Mouse (Mus musculus) MEL (cell line): ENCODE data around the gene Large2. TPM values are rescaled to one million over a fixed set of nuclear protein-coding genes. Genes with fewer than 3 reads are reported as not detected.

Experiments
- DNase-seq: peaks from one replicate; pipeline ENCODE4 v3.0.0; 2011; ENCODE audit warnings: low read depth, low spot score
- H3K27ac ChIP-seq: 2 replicates; pipeline ENCODE4 v1.5.1; 2012; ENCODE audit warnings: low read depth, mild to moderate bottlenecking, control low read depth, low read length, moderate library complexity; ENCODE audit not compliant: control insufficient read depth
- H3K27me3 ChIP-seq, 2 experiments: fragments of 150-350 bp in 1 of 2; sonication (generic) in 1 of 2; 2 replicates each; pipeline ENCODE4 v1.6.1; 2012; ENCODE audit warnings: low read length in 2 of 2, mild to moderate bottlenecking in 2 of 2, improper control_type of control experiment in 1 of 2, moderate library complexity in 1 of 2; ENCODE audit not compliant: insufficient read depth in 2 of 2, control insufficient read depth in 1 of 2
- H3K36me3 ChIP-seq, 2 experiments: 2 replicates each; pipeline ENCODE4 v1.6.1; 2012 to 2014; ENCODE audit warnings: low read length in 2 of 2, improper control_type of control experiment in 1 of 2, inconsistent platforms in 1 of 2, mild to moderate bottlenecking in 1 of 2; ENCODE audit not compliant: insufficient read depth in 2 of 2, control insufficient read depth in 1 of 2
- H3K4me1 ChIP-seq, 2 experiments: fragments of 150-350 bp in 1 of 2; sonication (generic) in 1 of 2; 2 replicates each; pipeline ENCODE4 v1.6.1; 2012; ENCODE audit warnings: low read length in 2 of 2, improper control_type of control experiment in 1 of 2, mild to moderate bottlenecking in 1 of 2; ENCODE audit not compliant: insufficient read depth in 2 of 2, control insufficient read depth in 1 of 2
- H3K4me3 ChIP-seq, 2 experiments: fragments of 150-350 bp in 1 of 2; sonication (generic) in 1 of 2; 2 replicates each; pipeline ENCODE4 v1.5.1; 2012; ENCODE audit warnings: low read depth in 2 of 2, low read length in 2 of 2, mild to moderate bottlenecking in 2 of 2, moderate library complexity in 2 of 2, control low read depth in 1 of 2, improper control_type of control experiment in 1 of 2; ENCODE audit not compliant: control insufficient read depth in 1 of 2, insufficient read depth in 1 of 2
- H3K79me2 ChIP-seq: 2 replicates; pipeline ENCODE4 v1.6.1; 2012; ENCODE audit warnings: mild to moderate bottlenecking, low read length, moderate library complexity; ENCODE audit not compliant: control insufficient read depth, poor library complexity, insufficient read depth
- H3K9ac ChIP-seq: 2 replicates; pipeline ENCODE4 v1.6.1; 2012; ENCODE audit warnings: low read depth, mild to moderate bottlenecking, control low read depth, low read length, moderate library complexity; ENCODE audit not compliant: control insufficient read depth, poor library complexity, severe bottlenecking
- H3K9me3 ChIP-seq: fragments of 150-350 bp; sonication (generic); replicated peaks from 2 replicates; pipeline ENCODE4 v1.6.1; 2012; ENCODE audit warnings: mild to moderate bottlenecking, low read length, improper control_type of control experiment, moderate library complexity; ENCODE audit not compliant: insufficient read depth
- BHLHE40 ChIP-seq: IDR thresholded peaks from 2 replicates; pipeline ENCODE4 v1.6.1; 2012; ENCODE audit warnings: low read depth, mild to moderate bottlenecking, inconsistent platforms, low read length, improper control_type of control experiment, borderline replicate concordance
- E2F4 ChIP-seq: IDR thresholded peaks from 2 replicates; pipeline ENCODE4 v1.6.1; 2011; ENCODE audit warnings: low read depth, low read length, improper control_type of control experiment, borderline replicate concordance
- EP300 ChIP-seq, 2 experiments: IDR thresholded peaks; 2 replicates each; pipeline ENCODE4 v1.6.1; 2011; ENCODE audit warnings: improper control_type of control experiment in 2 of 2, low read length in 2 of 2, low read depth in 1 of 2, mild to moderate bottlenecking in 1 of 2
- GATA1 ChIP-seq: IDR thresholded peaks from 2 replicates; pipeline ENCODE4 v1.6.1; 2011; ENCODE audit warnings: low read depth, low read length, improper control_type of control experiment
- MAFK ChIP-seq: IDR thresholded peaks from 2 replicates; pipeline ENCODE4 v1.6.1; 2011; ENCODE audit warnings: low read depth, mild to moderate bottlenecking, low read length, improper control_type of control experiment, borderline replicate concordance
- MAX ChIP-seq: IDR thresholded peaks from 2 replicates; pipeline ENCODE4 v1.6.1; 2011; ENCODE audit warnings: low read length, improper control_type of control experiment
- MEF2A ChIP-seq: IDR thresholded peaks from 2 replicates; pipeline ENCODE4 v1.6.1; 2014; ENCODE audit warnings: low read depth, mild to moderate bottlenecking, inconsistent platforms, low read length, improper control_type of control experiment; ENCODE audit not compliant: poor library complexity, insufficient replicate concordance, severe bottlenecking; ENCODE audit errors: extremely low read depth
- MYC ChIP-seq: IDR thresholded peaks from 2 replicates; pipeline ENCODE4 v1.6.1; 2011; ENCODE audit warnings: low read depth, mild to moderate bottlenecking, low read length, improper control_type of control experiment, moderate library complexity
- NELFE ChIP-seq: IDR thresholded peaks from 2 replicates; pipeline ENCODE4 v1.6.1; 2011; ENCODE audit warnings: low read depth, low read length, improper control_type of control experiment
- NRF1 ChIP-seq: IDR thresholded peaks from 2 replicates; pipeline ENCODE4 v1.6.1; 2014; ENCODE audit warnings: low read depth, mild to moderate bottlenecking, inconsistent platforms, low read length, improper control_type of control experiment, moderate library complexity; ENCODE audit not compliant: poor library complexity, insufficient read depth, severe bottlenecking
- POLR2A ChIP-seq, 2 experiments: IDR thresholded peaks; 2 replicates each; pipeline ENCODE4 v1.6.1; 2011 to 2012; ENCODE audit warnings: low read length in 2 of 2, mild to moderate bottlenecking in 2 of 2, control low read depth in 1 of 2, improper control_type of control experiment in 1 of 2, low read depth in 1 of 2, moderate library complexity in 1 of 2; ENCODE audit not compliant: control insufficient read depth in 1 of 2, insufficient read depth in 1 of 2, poor library complexity in 1 of 2
- POLR2AphosphoS2 ChIP-seq: IDR thresholded peaks from 2 replicates; pipeline ENCODE4 v1.6.1; 2011; ENCODE audit warnings: low read length, improper control_type of control experiment
- RCOR1 ChIP-seq: IDR thresholded peaks from 2 replicates; pipeline ENCODE4 v1.6.1; 2012; ENCODE audit warnings: low read depth, mild to moderate bottlenecking, inconsistent platforms, low read length, improper control_type of control experiment
- SIN3A ChIP-seq: IDR thresholded peaks from 2 replicates; pipeline ENCODE4 v1.6.1; 2012; ENCODE audit warnings: low read length, improper control_type of control experiment, inconsistent platforms
- SMC3 ChIP-seq: IDR thresholded peaks from 2 replicates; pipeline ENCODE4 v1.6.1; 2011; ENCODE audit warnings: low read depth, low read length, improper control_type of control experiment
- TBP ChIP-seq: IDR thresholded peaks from 2 replicates; pipeline ENCODE4 v1.8.0; 2011; ENCODE audit warnings: low read depth, low read length, improper control_type of control experiment
- TCF12 ChIP-seq: IDR thresholded peaks from 2 replicates; pipeline ENCODE4 v1.6.1; 2014; ENCODE audit warnings: low read depth, mild to moderate bottlenecking, inconsistent platforms, low read length, improper control_type of control experiment, moderate library complexity
- USF1 ChIP-seq: IDR thresholded peaks from 2 replicates; pipeline ENCODE4 v1.6.1; 2014; ENCODE audit warnings: low read depth, mild to moderate bottlenecking, inconsistent platforms, low read length, improper control_type of control experiment, moderate library complexity
- ZC3H11A ChIP-seq: IDR thresholded peaks from 2 replicates; pipeline ENCODE4 v1.6.1; 2012; ENCODE audit warnings: low read depth, mild to moderate bottlenecking, inconsistent platforms, low read length, improper control_type of control experiment
- ZNF384 ChIP-seq: IDR thresholded peaks from 2 replicates; pipeline ENCODE4 v1.6.1; 2012; ENCODE audit warnings: low read depth, mild to moderate bottlenecking, inconsistent platforms, low read length, improper control_type of control experiment
- polyA plus RNA-seq, 2 experiments: library from polyadenylated mRNA; stranded (reverse) in 1 of 2; unstranded in 1 of 2; fragments of >175 nt in 1 of 2; fragments of >200 nt in 1 of 2; gene quantifications; 2 replicates each; pipeline versions ENCODE4 v1.2.1 to v1.2.4; 2012; ENCODE audit warnings: low replicate concordance in 2 of 2, low read depth in 1 of 2; ENCODE audit not compliant: insufficient read length in 2 of 2, insufficient read depth in 1 of 2, missing spikeins in 1 of 2
- total RNA-seq: library from RNA; depleted of rRNA; stranded (reverse); fragments of 300-350 nt; gene quantifications from 2 replicates; pipeline ENCODE4 v1.2.3, GENCODE M21; 2012

Large2 gene
- total and polyA plus RNA-seq, 3 experiments, result 0.03 TPM; not detected in 2

- TF ChIP-seq E2F4, result no peak
- no peak for TF ChIP-seq RCOR1
These were observed 6.5 kb upstream of the Large2 start (continued) for GRCm38 (mm10) chr2:92381161-92381560.

- peaks cover 0 to 8% of the 10 kb centered on the region in 2 experiments; a peak in 2 of 4 replicates for H3K4me1 ChIP-seq
- no peaks in the 10 kb centered on the region; a peak in 1 of 4 replicates for H3K36me3 ChIP-seq
- no peak for DNase-seq
- no peak for TF ChIP-seq POLR2AphosphoS2
- no peak for TF ChIP-seq SMC3
- TF ChIP-seq MEF2A, result no peak
- TF ChIP-seq EP300 (IDR thresholded peaks at IDR 0.05; ENCODE audit: low read depth in 1 of 2, low read length in 2 of 2), result no peak
- no peak for TF ChIP-seq MAFK
- no peak for TF ChIP-seq ZC3H11A
- TF ChIP-seq GATA1, result no peak
- peaks cover 2% of the 10 kb centered on the region for H3K79me2 ChIP-seq
- no peaks in the 10 kb centered on the region for H3K27me3 ChIP-seq
- no peaks in the 10 kb centered on the region for H3K9me3 ChIP-seq
- no peak overlapping the region for H3K4me3 ChIP-seq
- H3K27ac ChIP-seq, result no peak overlapping the region
- no peak overlapping the region for H3K9ac ChIP-seq
These were observed 5.9 kb upstream of the Large2 start for GRCm38 (mm10) chr2:92380495-92381050.

GRCm38 (mm10) chr2:92379783-92380494 lies 5.3 kb upstream of the Large2 start:
- Histone ChIP-seq H3K27me3 (no peaks in the 10 kb centered on the region), H3K79me2 (peaks cover 5% of the 10 kb centered on the region), H3K27ac (no peak overlapping the region), H3K4me3 (no peak overlapping the region), H3K9ac (no peak overlapping the region), H3K4me1 (peaks cover 0 to 8% of the 10 kb centered on the region in 2 experiments; a peak in 2 of 4 replicates), H3K9me3 (no peaks in the 10 kb centered on the region), H3K36me3 (no peaks in the 10 kb centered on the region; a peak in 1 of 4 replicates)
- no peak for DNase-seq
- TF ChIP-seq ZNF384 (no peak), TCF12 (no peak), NRF1 (no peak), POLR2A (IDR thresholded peaks at IDR 0.05; ENCODE audit: control insufficient read depth in 1 of 2, insufficient read depth in 1 of 2, low read depth in 1 of 2, low read length in 2 of 2, poor library complexity in 1 of 2) (no peak), GATA1 (no peak), BHLHE40 (no peak), NELFE (no peak), TBP (no peak), USF1 (no peak), E2F4 (no peak), SIN3A (no peak), MAX (no peak), MYC (no peak)
